Mouse (Mus musculus) urinary bladder, postnatal 14 days (tissue): Measurements from ENCODE around the gene Avil.

Experiments used
- DNase-seq: peaks from one replicate; pipeline ENCODE4 v3.0.0; 2021; ENCODE audit warnings: low spot score

Avil gene

DNA sequence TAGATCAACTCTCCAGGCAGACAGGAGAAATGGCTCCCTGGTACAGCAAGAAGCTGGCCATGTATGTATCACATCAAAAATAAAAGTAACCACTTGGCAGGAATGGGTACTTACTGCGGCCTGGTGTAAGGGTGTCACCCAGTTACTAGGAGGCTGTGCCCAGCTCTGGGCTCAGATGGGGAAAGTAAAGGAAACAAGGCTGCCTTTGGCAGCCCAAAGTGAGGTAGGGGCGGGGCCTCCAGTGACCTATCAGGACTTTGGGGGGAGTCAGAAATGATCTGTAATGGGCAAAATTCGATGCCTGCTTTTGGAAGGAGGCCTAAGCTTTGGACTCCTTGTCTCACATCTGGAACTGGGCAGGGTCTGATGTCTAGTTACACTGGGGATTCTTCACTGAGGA is 18.8 kb upstream of the Avil start:
- no peak for DNase-seq

GRCm38 (mm10) chr10:126983193-126983725 is 17.2 kb upstream of the Avil start:
- DNase-seq = no peak

GRCm38 (mm10) chr10:126984189-126985004 is 16.1 kb upstream of the Avil start:
- no peak for DNase-seq

GRCm38 (mm10) chr10:126985127-126985526 is 15.4 kb upstream of the Avil start:
- DNase-seq = no peak

DNA sequence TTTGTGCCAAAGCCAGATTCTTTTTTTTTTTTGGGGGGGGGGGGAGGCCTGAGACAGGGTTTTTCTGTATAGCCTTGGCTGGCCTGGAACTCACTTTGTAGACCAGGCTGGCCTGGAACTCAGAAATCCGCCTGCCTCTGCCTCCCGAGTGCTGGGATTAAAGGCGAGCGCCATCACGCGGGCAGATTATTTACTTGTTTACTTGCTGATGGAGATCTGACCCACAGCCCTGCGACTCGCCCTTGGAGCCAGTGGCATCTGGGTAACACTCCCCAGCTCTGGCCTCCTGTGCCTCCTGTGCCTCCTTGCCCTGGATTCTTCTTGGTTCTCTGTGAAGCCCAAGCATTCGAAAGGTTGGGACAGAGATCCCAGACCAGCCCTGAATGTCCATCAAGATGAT is 14.9 kb upstream of the Avil start:
- no peak for DNase-seq

DNA sequence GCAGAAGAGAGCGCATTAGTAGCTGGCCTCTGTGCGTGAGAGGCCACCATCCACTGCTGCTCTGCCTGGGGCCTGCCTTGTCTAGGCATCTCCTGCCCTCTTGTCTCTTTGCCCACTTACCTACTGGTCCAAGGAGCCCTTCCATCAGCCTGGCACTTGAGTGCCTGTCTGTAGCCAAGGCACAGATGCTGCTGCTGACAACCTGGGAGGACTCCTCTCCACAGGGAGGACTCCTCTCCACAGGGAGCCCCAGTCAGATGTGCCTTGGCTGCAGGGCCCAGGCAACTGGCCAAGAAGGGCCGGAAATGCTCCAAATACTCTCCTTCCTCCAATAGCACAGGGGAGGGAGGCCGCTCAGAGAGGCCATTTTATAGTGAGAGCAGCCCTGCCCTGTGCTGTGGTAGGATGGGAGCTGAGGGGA is 14.0 kb upstream of the Avil start:
- peak; percentile 89 for DNase-seq

- no peak for DNase-seq
Observed at GRCm38 (mm10) chr10:126987183-126988118, 13.1 kb upstream of the Avil start.

DNA sequence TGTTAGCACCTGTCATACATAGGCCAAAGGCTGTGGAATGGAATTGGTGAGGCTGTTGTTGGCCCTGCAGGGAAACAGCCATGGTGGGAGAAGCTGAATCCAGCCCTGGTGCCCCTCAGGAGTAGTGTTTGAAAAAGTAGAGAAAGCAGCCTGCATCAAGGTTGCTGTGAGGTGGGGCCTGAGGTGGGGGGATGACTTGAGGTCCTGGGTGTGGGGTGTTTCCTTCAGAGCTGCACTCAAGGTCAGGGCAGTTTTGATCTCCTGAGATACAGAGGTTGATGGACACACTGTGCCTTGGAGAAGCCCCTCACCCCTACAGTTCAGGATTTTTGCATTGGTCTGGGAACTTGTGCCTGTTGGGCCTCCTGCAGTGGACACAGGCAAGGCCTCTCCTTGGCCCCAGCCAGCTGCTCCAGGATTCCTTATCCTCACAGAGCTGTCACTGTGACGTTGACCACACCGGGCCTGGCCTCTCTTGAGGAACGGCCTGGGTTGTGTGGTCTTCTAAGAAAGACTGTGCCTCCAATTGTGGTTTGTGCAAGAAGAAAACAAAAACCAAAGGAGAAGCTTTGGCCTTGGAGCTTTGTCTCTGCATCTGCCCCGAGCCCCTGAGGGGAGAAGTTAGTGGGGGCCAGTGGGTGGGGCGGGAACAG is 11.9 kb upstream of the Avil start:
- no peak for DNase-seq

DNA sequence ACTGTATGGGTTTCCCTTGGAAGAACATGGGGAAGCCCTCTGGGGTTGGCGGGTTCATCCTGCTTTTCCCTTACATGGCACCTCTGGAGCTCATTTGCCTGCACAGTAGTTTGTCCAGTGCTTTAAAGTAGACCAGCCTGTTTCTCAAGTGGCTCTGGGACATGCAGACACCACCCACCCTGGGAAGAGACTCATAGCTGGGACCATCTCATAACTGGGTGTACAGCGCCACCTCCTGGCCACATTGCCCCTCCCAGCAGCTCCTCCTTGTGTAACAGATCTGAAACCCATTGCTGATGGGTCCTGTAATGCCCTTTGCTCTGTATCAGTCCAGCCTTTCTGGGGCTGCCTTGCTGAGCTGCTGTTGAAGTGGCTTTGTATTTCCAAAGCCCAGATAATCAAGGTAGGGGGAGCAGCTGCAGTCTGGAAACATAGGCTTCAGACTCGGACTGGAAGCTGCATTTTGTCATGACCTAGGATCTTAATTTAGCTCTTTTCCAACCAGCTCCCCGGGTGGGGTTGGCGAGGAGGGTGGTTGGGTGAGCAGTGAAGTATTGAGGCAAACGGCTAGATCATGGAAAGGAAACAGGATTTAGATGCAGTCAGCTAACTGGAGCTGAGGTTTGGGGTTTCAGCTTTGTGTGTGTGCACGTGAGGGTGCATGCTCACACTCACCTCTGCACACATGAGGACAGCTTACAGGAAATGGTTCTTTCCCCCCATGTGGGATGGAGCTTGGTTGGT is 10.0 kb upstream of the Avil start:
- DNase-seq = peak; percentile 90

GRCm38 (mm10) chr10:126991676-126992075 is 8.8 kb upstream of the Avil start:
- DNase-seq = no peak

DNA sequence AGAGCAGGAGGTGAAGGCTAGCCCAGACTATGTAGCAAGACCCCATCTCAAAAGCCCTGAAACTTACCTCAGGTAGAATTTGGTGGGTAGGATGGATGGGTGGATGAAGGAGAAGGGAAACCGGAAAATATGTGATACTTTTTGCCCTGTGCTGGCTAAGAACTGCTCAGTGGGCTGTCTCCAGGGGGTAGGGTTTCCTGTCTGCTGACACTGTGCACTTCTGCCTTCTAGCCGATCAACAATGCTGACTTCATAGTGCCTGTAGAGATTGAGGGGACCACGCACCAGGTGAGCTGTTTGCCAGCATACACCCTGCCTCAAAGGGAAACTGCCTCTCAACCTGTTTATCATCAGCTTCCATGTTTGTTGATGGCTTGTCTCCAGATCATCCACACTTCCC is 6.9 kb upstream of the Avil start:
- no peak for DNase-seq

GRCm38 (mm10) chr10:126997340-126998113 is 3.0 kb upstream of the Avil start:
- DNase-seq = peak; percentile 25

DNA sequence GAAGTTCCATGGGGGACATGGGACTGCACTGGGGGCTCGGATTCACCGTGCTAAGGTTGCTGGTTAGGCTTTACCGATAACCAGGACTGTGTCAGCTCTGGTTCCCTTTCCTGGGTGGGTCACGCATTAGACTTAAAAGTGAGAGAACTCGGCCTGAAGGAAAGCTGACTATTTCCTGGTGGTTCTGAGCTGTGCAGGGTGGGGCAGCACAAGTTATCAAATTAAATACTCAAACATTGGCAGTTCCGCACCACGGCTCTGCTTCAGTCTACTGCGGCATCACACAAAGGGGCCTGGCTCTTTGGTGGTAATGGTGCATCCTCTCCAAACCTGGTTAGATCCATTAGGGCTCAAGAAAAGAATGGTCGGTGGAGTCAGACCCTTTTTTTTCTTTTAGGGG is 788 bp downstream of the Avil start:
- no peak for DNase-seq

DNA sequence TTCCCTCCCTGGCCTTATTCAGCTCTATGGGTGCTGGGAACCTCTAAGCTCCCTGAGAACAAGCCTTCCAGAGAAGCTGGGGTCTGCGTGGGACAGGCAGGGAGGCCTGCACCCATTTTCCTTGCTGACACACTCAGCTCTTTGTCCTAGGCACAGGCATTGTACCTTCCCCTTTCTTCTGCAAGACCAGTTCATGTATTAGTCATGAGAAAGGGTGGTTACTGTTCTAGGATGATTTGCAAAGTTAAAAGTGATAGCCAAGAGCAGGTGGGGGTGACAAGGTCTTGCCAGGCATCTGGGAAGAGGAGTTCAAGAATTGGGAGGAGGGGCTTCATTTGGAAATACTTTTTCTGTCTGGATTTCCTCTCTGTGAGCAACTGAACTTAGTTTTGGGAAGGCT is 1.5 kb downstream of the Avil start:
- DNase-seq = no peak

GRCm38 (mm10) chr10:127002765-127003164 is 2.3 kb downstream of the Avil start:
- no peak for DNase-seq

DNA sequence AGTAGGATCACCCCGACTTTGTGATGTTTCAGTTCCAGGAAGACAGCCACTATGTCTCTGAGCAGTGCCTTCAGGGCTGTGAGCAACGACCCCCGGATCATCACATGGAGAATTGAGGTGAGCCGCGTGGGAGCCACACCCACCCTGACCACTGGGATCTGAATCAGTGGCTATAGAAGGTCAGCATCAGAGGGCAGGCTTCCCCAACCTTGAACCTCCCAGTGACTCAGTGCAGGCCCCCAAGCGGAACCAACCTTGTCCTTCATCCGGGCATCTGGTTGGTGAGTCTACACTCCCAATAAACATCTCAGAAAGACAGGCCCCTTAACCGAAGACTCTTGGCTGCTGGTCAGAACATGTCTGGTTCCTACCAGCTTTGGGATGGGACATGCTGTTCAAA is 2.8 kb downstream of the Avil start:
- DNase-seq = no peak

DNA sequence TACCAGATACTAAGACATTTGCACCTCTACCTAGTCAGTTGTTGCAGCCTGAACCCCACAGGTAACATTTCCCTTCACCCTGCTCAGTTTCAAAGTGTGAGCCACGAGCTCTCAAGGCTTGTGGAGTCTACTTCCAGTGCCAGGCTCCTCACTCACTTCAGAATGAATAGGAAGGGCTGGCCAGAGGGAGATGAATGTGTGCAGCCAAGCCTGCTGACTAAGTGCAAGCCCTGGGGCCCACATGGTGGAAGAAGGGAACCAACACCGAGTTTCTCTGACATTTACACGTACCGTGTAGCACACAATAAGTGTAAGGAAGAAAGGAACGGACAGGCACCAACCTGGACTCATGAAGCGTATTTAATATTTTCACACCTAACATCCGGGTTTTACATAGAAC is 3.3 kb downstream of the Avil start:
- no peak for DNase-seq

- no peak for DNase-seq
Observed at GRCm38 (mm10) chr10:127016488-127016887, 16.0 kb downstream of the Avil start.

DNA sequence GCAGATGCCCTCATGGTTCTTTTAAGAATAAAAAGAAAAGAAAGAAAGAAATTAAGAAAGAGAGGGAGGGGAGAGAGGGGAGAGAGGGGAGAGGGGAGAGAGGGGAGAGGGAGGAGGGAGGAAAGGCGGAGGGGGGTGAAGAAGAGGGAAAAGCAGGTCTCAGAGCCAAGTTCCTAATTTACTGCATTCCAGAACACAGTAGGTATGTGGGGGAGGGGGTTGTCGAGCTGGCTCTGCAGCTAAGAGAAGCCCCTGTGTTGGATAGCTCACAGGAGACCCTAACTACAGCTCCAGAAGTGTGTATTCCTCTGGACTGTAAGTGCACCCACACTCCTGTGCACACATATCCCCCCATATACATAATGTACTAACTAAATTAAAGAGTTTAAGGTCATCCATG is 16.6 kb downstream of the Avil start:
- no peak for DNase-seq

DNA sequence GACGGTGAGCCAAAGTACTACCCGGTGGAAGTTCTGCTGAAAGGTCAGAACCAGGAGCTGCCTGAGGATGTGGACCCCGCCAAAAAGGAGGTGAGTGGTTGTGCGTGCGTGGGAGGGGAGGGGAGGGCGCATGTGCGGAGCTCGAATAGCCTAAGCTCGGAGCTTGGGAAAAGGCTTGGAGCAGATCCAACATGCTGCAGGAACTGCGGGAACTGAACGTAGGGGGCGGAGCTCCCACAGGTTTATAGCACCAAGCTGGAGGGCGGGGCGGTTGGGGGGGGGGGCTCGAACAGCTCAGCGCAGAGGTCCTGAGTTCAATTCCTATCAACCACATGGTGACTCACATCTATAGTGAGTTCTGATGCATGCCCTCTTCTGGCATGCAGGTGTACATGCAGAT is 17.9 kb downstream of the Avil start:
- no peak for DNase-seq
